Mouse (Mus musculus): ENCODE data around the gene Ugt1a6a.

Gene Ugt1a6a

DNA sequence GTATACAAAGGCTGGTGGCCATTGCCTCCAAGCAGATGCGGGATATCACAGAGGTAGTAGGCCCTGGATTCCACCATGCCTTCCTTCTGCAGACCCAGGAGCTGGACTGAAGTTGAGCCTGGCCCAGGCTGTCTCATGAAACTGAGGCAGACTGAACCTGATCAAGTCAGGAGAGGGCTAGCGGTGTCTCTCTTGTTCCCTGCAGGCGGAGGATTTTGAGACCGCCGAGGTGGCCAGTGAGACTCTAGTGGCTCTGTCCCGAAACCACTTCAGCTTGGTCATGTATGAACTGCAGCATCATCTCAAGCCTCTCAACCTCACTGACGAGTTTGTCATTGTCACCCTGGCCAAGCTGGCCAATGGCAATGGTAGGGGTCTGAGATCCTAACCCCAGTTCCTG, 95.8 kb downstream of the Ugt1a6a start:
- no peak for DNase-seq

DNA sequence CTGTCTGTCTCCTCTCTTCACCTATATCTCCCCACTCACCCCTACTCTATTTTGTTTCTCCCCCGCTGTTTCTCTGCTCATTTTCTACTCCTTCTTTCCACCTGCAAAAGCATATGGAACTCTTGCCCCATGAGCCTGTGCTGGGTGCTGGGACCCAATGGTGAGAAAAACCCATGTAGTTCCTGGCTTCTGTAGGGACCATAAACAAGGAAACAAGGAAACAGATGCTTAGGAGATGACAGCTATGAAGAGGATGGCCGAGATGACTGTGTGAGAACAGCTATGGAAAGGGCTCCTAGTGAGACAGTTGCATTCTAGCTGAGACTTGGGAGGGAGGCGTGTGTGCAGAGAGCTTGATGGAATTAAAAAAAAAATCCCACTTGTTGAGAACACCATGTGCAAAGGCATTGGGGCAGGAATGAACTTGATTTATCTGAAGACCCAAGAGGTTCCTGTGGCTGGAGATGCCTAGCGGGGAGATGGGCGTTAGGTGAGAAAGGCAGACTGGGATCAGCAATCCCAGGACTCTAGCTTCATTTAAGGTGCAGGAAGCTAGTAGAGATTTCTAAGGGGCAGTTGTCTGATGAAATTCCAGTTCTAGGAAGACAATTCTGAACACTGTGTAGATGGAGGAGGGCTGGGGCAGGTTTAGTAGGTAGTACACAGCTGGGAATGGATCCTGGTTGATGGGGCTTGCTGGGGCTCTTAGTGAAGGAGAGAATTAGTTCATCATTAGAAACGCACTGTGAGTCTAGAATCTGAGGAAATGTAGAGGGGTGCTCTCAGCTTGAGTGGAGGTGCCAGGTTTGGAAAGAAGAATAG, 96.6 kb downstream of the Ugt1a6a start:
- no peak for DNase-seq

DNA sequence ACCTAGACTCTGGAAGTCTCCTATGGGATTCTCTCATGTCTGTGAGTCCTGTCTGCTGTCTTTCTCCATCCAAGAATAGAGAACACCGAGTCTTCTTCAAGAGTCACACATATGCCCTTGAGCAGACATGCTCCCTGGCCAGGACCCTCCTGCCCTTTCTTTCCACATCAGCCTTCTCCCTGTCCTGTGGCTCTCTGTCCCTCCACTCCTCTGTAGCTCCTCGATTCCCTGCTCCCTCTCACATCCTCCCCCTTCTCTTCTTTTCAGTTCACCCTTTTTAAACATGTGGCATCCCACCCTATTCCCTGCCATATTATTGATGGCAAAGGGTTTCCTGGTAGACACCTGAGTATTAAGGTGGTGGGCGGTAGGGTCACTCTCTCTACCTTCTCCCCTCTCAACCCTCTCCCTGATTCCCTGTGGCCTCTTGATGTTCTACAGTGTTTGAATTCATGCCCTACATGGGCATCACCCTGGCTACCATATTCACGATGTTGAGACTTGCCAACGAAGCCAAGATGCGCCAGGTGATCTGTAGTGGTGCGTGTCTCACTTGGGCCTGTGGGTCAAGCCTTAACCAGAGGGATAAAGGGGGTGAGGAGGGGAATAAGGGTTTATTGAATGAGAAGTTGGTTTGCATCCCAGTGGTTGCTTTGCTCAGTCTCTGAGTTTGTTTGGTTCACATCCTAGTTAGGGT, 97.3 kb downstream of the Ugt1a6a start:
- DNase-seq, result no peak

DNA sequence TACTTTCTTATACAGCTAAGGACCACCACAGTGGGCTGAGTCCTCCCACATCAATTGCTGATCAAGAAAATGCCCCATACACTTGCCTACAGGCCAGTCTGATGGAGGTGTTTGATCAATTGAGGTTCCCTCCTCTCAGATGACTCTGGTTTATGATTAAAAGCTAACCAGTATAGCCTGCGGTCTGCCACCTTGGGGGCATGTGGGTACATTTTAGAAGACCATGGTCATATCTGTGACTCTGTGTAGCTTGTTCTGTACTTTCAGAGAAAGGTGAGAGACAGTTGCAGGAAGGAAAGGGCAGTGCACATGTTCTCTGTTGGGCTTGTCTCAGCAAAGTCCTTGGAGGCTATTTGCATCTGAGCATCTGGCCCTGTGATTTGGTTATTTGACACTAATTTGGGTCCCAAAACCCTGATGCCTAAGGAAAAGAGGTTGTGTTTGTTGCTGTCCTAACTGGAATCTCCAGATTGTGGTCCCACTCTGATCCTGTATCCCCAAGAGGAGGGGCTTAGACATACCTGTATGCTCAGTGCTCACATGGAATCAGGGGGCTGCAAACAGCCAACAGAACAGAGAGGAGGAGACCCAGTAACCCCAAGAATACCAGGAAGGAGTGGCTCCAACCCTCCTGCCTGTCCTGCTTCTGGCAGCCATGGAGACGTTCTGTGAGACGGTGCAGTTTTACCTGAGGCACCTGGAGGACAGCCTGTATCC, 98.2 kb downstream of the Ugt1a6a start:
- no peak for DNase-seq

DNA sequence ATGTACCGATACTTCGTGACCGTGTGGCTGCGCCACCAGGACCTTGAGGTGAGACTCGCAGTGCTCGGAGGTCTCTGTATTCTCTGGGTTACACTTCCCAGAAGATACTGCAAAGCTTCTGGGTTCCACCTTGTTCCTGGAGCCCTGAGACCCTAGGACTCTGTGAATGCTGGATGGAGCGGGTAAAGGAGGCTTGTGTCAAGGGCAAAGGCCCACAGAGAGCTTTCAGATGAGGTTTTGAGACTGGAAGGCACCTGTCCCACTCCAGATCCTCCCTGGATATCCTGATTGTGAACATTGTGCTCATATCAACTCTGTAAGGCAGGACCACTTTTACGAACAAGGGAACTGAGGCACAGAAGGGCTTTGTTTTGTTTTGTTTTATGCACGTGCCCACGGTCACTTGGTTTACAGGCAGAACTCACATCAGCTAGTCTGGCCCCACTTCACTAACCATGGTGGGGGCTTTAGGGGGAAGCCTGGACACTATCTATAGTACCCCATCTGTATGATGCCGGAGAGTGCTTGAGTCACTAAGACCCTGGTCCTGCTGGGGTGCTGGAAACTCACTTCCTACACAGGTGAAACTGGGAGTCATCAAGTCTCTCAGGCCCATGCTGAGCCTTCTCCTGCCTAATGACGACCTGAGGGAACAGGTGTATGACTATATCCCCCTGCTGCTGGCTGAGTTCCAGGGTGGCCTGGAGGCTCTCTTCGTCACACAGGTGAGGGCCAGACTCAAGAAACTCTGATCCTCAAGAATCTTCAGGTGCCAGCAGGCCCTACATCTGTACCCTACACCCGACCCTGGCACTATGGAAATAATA, 99.0 kb downstream of the Ugt1a6a start:
- no peak for DNase-seq

DNA sequence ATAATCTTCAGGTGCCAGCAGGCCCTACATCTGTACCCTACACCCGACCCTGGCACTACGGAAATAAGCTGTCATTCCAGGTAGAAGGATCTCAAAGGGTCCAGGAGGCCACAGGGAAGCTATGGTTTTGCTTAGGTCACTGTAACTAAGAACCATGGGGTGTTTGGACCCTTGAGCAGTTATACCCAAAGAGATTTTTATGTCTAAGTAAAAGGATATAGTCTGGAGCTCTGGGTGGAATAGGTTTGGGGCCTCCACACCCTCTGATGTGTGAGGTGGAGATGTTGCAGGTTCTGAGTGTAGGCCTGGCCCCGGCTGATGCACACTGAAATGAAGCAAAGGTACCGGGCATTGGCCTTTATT, 99.6 kb downstream of the Ugt1a6a start:
- no peak for DNase-seq

DNA sequence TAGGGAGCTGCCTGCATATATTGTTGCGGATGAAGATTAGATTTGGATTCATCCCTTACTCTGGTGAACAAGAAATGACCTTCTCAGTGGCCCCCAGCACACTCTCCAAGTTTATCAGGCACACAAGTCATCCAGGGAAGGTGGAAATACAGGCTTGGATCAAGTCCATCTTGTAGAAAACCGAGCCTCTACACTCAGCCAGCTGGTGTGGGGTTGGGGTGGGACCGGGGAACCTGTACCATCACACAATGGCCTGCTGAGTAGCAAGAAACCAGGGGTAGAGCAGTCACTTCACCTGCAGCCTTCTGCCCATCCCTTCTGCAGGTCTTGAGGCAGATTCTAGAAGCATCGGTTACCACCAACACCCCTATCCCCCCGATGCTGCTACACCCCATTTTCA, 100.0 kb downstream of the Ugt1a6a start:
- no peak for DNase-seq

DNA sequence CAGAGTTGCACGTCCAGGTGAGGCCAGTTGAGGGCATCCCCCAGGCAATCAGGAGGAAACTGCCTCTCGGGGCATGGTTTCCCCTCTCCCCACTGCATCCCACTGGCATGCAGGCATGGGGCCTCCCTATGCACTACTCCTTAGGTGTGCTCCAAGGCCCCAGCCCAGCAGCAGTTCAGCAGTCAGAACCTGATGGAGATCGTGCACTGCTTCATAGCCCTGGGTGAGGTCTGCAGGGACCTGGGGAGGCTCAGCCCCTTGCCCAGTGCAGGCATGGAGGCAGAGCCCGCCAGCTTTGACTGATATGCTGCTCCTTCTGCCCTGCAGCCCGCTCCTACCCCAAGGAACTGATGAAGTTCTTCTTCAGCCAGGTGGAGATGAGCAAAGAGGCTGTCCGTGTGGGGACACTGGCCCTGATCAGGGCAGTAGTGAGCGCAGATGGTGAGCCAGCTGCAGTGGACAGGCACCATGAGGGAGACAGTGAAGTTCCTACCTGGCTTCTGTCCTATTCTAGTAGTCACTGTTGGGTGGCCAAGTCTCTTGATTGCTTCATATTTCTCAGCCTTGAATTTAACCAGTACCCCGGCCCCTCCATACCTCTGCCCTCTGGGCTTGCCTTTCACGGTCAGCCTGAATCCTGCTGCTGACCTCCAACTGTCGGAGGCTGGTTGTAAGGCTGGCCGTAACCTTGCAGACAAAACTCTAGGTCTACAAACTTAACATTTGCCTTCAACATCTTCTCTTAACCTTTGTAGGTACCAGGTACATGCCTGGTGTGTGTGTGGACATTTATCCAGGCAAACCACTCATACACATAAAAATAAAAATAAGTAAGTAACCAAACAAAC, 100.7 kb downstream of the Ugt1a6a start:
- no peak for DNase-seq

DNA sequence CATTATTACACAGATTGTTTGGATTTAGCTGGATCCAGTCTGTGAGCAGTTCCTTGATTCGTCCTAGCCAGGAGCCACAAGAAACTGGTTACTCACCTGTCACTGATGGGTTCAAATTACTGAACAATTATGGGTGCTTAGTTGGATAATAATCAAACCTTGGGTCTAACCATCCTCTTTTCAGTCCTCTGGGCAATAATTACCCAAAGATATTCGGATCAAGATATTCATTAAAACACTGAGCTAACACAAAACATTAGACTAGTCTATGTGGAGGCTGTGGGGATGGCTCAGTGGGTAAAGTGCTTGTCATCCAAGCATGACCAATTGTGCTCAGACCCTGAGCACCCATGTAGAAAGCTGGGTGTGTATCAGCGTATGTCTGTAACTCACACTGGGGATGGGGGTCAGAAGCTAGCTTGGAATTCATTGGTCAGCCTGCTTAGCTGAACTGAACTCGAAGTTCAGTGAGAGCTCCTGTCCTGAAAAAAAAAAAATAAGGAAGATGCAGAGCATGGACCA, 101.3 kb downstream of the Ugt1a6a start:
- peak; percentile 62 to 78 for DNase-seq

DNA sequence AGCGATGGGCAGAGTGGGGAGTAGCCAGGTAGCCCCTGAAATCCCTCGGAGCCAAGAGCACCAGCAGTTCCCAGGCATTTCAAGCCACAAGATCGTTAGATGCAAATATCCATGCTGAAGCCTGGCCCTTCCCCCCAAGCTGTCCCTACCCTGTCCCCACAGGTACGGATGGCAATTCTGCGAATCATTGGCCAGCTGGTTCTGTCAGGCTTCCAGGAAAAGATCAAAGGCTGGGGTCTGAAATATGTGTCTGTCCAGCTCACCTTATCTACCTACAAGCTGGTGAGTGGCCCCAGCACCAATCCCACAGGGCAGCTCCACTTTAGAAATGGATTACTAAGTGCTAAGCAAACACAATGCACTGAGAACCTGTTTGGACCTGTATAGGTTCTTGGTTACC, 102.7 kb downstream of the Ugt1a6a start:
- DNase-seq, result no peak

DNA sequence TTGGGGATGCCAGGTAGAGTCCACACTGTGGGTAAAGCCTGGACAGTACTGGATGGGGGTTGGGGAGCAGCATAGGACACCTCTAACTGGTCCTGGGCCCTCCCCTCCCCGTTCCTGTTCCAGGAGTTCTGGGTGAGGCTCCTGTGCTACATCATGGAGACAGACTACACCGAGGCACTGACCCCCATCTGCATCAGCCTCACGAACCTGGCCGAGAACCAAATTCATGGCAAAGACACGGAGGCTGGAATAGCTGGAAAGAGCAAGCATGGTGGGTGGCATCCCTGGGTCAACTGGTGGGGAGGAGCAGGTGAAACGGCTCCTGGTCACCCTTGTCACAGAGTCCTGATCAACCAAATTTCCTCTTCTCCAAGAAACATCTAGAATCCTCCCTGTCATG, 104.2 kb downstream of the Ugt1a6a start:
- no peak for DNase-seq

DNA sequence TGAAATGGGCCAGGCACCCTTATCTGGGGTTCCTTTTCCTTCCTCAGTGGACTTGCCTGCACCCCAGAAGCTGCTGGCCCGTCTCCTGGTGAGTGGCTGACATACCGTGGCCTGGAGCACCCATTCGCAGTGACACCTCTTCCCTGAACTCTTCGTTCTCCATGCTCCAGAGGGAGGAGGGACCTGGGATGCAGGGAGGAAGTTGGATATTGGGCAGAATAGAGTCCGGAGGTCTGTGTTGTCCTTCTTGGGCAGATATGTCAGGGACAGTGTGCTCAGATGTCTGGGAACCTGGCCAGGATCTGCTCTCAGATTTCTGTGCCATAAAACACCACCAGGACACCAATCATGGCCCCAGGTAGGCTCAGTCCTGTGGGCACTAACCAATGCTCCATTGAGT, 105.5 kb downstream of the Ugt1a6a start:
- DNase-seq, result no peak

DNA sequence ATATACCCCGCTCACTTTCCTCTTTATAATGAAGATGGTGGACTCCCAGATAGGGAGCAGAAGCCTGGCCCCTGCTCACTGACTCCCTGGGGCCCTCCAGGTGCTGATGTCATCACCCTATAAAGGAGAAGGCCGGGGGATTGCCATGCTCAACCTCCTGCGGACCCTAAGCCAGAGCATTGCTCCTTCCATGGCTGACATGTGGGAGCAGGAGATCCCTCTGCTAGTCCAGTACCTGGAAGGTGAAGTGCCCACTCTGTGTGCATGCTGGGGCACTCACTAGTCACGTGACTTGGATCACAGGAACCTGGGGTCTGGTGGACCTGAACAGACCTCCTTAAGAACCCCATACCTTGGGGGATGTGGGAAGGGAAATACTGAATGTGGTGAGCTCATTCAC, 106.0 kb downstream of the Ugt1a6a start:
- no peak for DNase-seq

DNA sequence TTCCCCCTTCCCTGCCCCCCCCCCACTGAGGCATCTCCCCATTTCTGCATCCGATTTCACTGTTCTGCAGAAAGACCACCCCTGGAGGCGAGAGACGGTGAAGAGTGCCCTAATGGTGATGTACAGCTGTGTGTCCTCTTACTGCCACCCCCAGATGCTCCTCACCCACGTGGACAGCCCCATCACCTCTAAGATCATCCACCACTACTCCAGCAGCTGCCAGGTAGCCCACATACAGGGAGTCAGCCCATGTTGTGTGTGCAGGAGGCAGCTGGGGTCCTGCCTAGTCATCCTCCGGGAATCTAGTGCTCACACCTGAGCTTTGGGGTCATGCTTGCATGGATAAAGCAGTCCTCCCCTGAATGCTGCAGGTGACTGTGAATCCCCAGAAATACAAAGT, 109.3 kb downstream of the Ugt1a6a start:
- DNase-seq, result no peak

DNA sequence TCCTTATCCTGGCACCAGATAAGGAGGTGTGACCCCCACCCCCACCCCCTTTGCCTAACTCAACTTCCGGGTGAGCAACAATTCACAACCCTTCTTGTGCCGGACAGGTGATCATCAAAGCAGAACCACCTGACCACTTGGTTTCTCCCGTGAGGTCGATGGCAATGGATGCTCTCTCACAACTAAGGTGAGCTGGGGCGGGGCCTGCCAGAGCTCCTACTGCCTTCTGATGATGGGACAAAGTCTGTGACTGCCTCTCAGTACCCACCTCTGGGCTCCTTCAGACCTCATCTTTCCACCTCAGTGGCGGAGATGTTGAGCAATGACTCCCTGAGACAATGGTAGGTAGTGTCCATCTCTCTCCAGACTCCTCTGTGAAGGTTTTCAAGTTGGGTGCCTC, 111.3 kb downstream of the Ugt1a6a start:
- no peak for DNase-seq

DNA sequence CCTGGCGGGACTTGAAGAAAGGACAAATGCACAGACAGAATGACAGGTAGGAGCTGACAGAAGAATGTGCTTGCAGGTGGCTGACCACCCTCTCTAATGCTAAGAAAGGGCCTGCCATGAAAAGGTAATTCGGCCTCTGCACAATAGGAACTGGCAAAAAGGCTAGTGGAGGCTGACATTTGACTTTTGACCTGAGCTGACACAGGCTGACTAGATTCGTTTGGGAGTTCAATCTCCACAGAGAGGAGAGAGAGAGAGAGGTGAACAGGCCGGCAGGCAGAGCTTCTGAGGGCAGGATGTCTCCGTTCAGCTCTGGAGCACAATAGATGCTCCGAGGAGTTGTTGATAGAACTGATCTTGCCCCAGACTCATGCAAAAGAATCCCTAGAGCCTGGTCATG, 111.8 kb downstream of the Ugt1a6a start:
- DNase-seq, result no peak

DNA sequence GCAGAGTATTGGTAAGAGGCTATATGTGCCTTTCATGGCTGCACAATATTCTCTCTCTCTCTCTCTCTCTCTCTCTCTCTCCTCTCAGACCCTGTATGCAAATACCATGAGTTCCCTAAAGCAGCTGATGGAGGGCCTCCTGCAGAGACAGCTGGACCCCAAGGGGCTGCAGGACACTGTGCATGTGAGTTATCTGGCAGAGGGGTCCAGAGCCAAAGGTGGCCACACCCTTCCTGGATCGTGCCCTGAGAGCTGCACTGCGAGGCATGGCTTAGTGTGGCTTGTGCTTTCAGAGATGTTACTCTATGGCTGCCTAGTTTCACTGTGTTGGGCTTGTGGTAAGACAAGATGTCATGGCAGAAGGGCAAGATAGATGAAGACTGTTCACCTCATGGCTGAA, 113.1 kb downstream of the Ugt1a6a start:
- DNase-seq, result no peak

DNA sequence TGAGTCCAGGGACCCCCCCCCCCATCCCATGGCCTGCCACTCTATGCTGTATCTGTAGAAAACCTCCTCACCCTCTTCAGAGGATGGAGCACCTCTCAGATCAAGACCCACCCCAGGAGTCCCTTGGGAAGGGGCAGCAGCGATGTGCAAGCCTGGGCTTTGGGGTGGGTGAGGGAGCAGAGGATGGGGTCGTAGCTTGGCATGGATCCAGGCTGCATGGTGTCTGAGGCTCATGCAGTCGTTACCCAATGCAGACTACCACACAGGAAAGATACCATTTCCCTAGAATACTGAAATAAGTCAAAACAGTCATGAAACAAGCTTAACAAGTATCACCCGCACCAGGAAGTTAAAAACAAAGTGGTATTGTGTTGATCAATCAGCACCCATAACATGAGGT, 114.0 kb downstream of the Ugt1a6a start:
- DNase-seq, result no peak

DNA sequence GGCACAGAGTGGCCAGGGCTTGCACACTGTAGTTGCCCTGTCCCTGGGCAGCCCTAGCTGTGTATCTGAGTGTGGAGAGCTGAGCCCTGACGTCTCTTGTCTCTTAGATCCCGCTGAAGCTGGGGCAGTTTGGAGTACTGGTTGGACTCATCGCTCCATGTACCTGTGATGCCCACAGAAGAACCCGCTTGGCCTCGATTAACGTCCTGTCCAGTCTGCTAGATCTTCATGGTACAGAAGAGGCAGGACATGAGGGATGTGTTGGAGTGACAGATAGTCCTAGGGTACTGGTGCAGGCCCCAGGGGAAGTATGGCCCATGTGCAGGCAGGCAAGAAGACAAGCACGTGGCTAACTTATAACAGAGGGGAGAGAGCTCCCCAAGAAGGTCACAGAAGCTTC, 115.0 kb downstream of the Ugt1a6a start:
- no peak for DNase-seq

DNA sequence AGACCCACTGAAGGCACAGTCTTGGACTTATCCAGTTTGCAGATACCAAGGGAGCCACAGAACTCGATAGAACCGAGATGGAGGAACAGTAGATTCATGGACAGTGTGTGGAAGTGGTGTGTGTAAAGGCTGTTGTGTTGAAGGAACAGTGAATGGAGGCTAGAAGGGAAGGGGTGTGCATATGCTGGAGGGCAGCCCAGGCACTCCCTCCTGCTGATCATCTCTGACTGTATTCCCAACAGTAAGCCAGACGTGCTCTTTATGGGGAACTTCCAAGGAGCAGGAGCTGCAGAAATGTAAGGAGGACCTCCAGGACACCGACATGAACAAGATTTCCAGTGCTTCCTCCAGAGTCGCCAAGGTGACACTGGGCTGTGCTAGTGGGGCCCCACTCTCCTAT, 115.4 kb downstream of the Ugt1a6a start:
- no peak for DNase-seq

DNA sequence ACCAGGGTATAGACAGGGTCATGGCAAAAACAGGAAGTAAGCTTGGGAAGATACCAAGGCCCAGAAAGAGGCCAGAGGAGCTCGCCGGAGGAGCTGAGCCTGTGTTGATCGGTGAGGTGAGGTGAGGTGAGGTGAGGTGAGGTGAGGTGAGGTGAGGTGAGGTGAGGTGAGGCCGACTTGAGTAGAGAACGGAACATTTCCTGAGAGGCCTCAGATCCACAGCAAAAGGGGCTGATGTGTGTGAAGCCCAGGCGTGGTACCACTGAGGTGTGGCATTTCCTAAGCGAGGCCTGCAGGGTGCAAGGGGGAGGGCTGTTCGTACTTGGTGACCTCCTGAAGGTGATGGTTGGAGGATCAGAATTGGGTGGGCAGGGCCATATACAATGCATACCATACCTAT, 118.5 kb downstream of the Ugt1a6a start:
- no peak for DNase-seq

DNA sequence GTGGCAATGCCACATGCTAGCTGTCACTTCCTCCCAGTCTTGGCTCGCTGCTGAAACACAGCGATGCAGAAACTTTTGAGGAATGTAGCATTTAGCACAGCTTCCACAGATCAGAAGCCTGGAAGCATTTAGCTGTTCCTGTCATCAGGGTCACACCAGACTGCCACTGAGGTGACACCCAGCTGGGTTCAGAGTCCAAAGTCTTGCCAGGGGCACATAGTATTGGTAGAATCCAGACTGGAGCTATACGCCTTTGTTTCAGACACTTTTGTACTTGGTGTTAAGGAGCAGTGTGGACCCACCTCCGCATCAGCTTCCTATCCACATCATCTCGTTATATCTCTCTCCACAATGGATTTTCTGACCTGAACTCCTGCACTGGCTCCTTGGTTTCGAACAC, 118.9 kb downstream of the Ugt1a6a start:
- DNase-seq, result no peak
